Mouse (Mus musculus) CH12.LX (cell line): ENCODE results near the gene Bcl2l15. TPM values are rescaled to one million over a fixed set of nuclear protein-coding genes. Genes with fewer than 3 reads are reported as not detected.
A peak's percentile ranks its signal among the peaks of the same experiment; 100 is the strongest.

Source experiments
- DNase-seq: peaks from one replicate; pipeline ENCODE4 v3.0.0-alpha.2; 2013; ENCODE audit errors: extremely low read depth
- H3K27ac ChIP-seq: 2 replicates; pipeline ENCODE4 v1.5.1; 2012; ENCODE audit warnings: low read depth, mild to moderate bottlenecking, control low read depth, moderate library complexity; ENCODE audit not compliant: insufficient read depth
- H3K27me3 ChIP-seq: replicated peaks from 2 replicates; pipeline ENCODE3; 2012; ENCODE audit warnings: inconsistent platforms
- H3K36me3 ChIP-seq, 2 experiments: replicated peaks in 1 of 2; 2 replicates each; pipeline versions ENCODE3 to v1.6.1; 2012; ENCODE audit warnings: inconsistent platforms in 1 of 2, low read length in 1 of 2, mild to moderate bottlenecking in 1 of 2, mixed read lengths in 1 of 2, moderate library complexity in 1 of 2; ENCODE audit not compliant: control insufficient read depth in 1 of 2, insufficient read depth in 1 of 2
- H3K4me1 ChIP-seq, 2 experiments: 2 replicates each; pipeline ENCODE4 v1.6.1; 2012; ENCODE audit warnings: inconsistent platforms in 1 of 2, moderate library complexity in 1 of 2; ENCODE audit not compliant: insufficient read depth in 2 of 2, control insufficient read depth in 1 of 2
- H3K4me2 ChIP-seq: 2 replicates; pipeline ENCODE4 v1.6.1; 2012; ENCODE audit warnings: low read depth, mild to moderate bottlenecking, control low read depth; ENCODE audit not compliant: poor library complexity, insufficient read depth, severe bottlenecking
- H3K4me3 ChIP-seq, 3 experiments: fragments of 150-350 bp in 1 of 3; sonication (generic) in 1 of 3; replicated peaks in 1 of 3; 2 replicates each; pipeline versions ENCODE3 to v1.5.1; 2011 to 2012; ENCODE audit warnings: low read depth in 2 of 3, low read length in 2 of 3, mild to moderate bottlenecking in 2 of 3, moderate library complexity in 2 of 3, control low read depth in 1 of 3, improper control_type of control experiment in 1 of 3, inconsistent platforms in 1 of 3, mixed read lengths in 1 of 3; ENCODE audit not compliant: poor library complexity in 1 of 3
- H3K79me2 ChIP-seq: replicated peaks from 2 replicates; pipeline ENCODE4 v1.6.1; 2012; ENCODE audit warnings: mild to moderate bottlenecking, moderate library complexity; ENCODE audit not compliant: control insufficient read depth, poor library complexity, insufficient read depth, severe bottlenecking; ENCODE audit errors: extremely low read depth
- H3K9ac ChIP-seq: 2 replicates; pipeline ENCODE4 v1.6.1; 2012; ENCODE audit warnings: low read depth, mild to moderate bottlenecking, control low read depth, moderate library complexity; ENCODE audit not compliant: insufficient read depth
- H3K9me3 ChIP-seq: replicated peaks from 2 replicates; pipeline ENCODE3; 2012; ENCODE audit warnings: low read length, inconsistent platforms, mixed read lengths
- BHLHE40 ChIP-seq: IDR thresholded peaks from 2 replicates; pipeline ENCODE4 v1.6.1; 2011; ENCODE audit warnings: mild to moderate bottlenecking, low read depth, low read length, improper control_type of control experiment
- CHD1 ChIP-seq: IDR thresholded peaks from 2 replicates; pipeline ENCODE4 v1.6.1; 2012; ENCODE audit warnings: low read depth, low read length, improper control_type of control experiment, inconsistent platforms
- CTCF ChIP-seq, 2 experiments: IDR thresholded peaks in 1 of 2; conservative IDR thresholded peaks in 1 of 2; 2 replicates each; pipeline ENCODE4 v1.5.1; 2011 to 2012; ENCODE audit warnings: low read depth in 2 of 2, low read length in 2 of 2, improper control_type of control experiment in 1 of 2, inconsistent platforms in 1 of 2, mild to moderate bottlenecking in 1 of 2, moderate library complexity in 1 of 2
- E2F4 ChIP-seq: IDR thresholded peaks from 2 replicates; pipeline ENCODE4 v1.6.1; 2011; ENCODE audit warnings: low read depth, low read length, improper control_type of control experiment; ENCODE audit not compliant: insufficient replicate concordance
- ELF1 ChIP-seq: IDR thresholded peaks from 2 replicates; pipeline ENCODE4 v1.6.1; 2014; ENCODE audit warnings: low read depth, mild to moderate bottlenecking, inconsistent platforms, low read length, improper control_type of control experiment
- ETS1 ChIP-seq: conservative IDR thresholded peaks from 2 replicates; pipeline ENCODE4 v1.6.1; 2012; ENCODE audit warnings: low read depth, mild to moderate bottlenecking, inconsistent platforms, low read length, improper control_type of control experiment, moderate library complexity
- GABPA ChIP-seq: IDR thresholded peaks from 2 replicates; pipeline ENCODE4 v1.6.1; 2012; ENCODE audit warnings: low read depth, low read length, improper control_type of control experiment, inconsistent platforms; ENCODE audit not compliant: insufficient replicate concordance
- JUN ChIP-seq: IDR thresholded peaks from 2 replicates; pipeline ENCODE4 v1.6.1; 2011; ENCODE audit warnings: low read depth, mild to moderate bottlenecking, low read length, improper control_type of control experiment, moderate library complexity; ENCODE audit not compliant: insufficient read depth
- JUND ChIP-seq: conservative IDR thresholded peaks from 2 replicates; pipeline ENCODE4 v1.6.1; 2011; ENCODE audit warnings: low read depth, low read length, improper control_type of control experiment
- MAFK ChIP-seq: IDR thresholded peaks from 2 replicates; pipeline ENCODE4 v1.6.1; 2011; ENCODE audit warnings: low read length, improper control_type of control experiment; ENCODE audit not compliant: insufficient replicate concordance
- MAX ChIP-seq: IDR thresholded peaks from 2 replicates; pipeline ENCODE4 v1.6.1; 2011; ENCODE audit warnings: low read length, improper control_type of control experiment
- MAZ ChIP-seq: IDR thresholded peaks from 2 replicates; pipeline ENCODE4 v1.6.1; 2012; ENCODE audit warnings: low read depth, mild to moderate bottlenecking, inconsistent platforms, low read length, improper control_type of control experiment, moderate library complexity
- MEF2A ChIP-seq: IDR thresholded peaks from 2 replicates; pipeline ENCODE4 v1.6.1; 2014; ENCODE audit warnings: low read depth, mild to moderate bottlenecking, inconsistent platforms, low read length, improper control_type of control experiment, borderline replicate concordance
- MXI1 ChIP-seq: IDR thresholded peaks from 2 replicates; pipeline ENCODE4 v1.6.1; 2011; ENCODE audit warnings: mild to moderate bottlenecking, low read depth, low read length, improper control_type of control experiment
- MYC ChIP-seq: IDR thresholded peaks from 2 replicates; pipeline ENCODE4 v1.6.1; 2011; ENCODE audit warnings: low read depth, mild to moderate bottlenecking, improper control_type of control experiment, low read length
- NELFE ChIP-seq: IDR thresholded peaks from 2 replicates; pipeline ENCODE4 v1.6.1; 2011; ENCODE audit warnings: low read depth, low read length, improper control_type of control experiment
- NRF1 ChIP-seq: IDR thresholded peaks from 2 replicates; pipeline ENCODE4 v1.6.1; 2014; ENCODE audit warnings: low read depth, mild to moderate bottlenecking, inconsistent platforms, low read length, improper control_type of control experiment, moderate library complexity
- POLR2A ChIP-seq: IDR thresholded peaks from 2 replicates; pipeline ENCODE4 v1.6.1; 2011; ENCODE audit warnings: low read depth, mild to moderate bottlenecking, improper control_type of control experiment, low read length
- POLR2AphosphoS2 ChIP-seq: IDR thresholded peaks from 2 replicates; pipeline ENCODE4 v1.6.1; 2011; ENCODE audit warnings: low read depth, low read length, improper control_type of control experiment
- RAD21 ChIP-seq: IDR thresholded peaks from 2 replicates; pipeline ENCODE4 v1.6.1; 2011; ENCODE audit warnings: low read depth, mild to moderate bottlenecking, low read length, improper control_type of control experiment, moderate library complexity
- RCOR1 ChIP-seq: conservative IDR thresholded peaks from 2 replicates; pipeline ENCODE4 v1.6.1; 2012; ENCODE audit warnings: low read depth, mild to moderate bottlenecking, inconsistent platforms, low read length, improper control_type of control experiment
- SIN3A ChIP-seq: IDR thresholded peaks from 2 replicates; pipeline ENCODE4 v1.6.1; 2012; ENCODE audit warnings: low read length, improper control_type of control experiment, inconsistent platforms
- SMC3 ChIP-seq: IDR thresholded peaks from 2 replicates; pipeline ENCODE4 v1.6.1; 2011; ENCODE audit warnings: low read depth, low read length, improper control_type of control experiment
- TCF12 ChIP-seq: IDR thresholded peaks from 2 replicates; pipeline ENCODE4 v1.6.1; 2014; ENCODE audit warnings: low read depth, mild to moderate bottlenecking, inconsistent platforms, low read length, improper control_type of control experiment
- UBTF ChIP-seq: IDR thresholded peaks from 2 replicates; pipeline ENCODE4 v1.6.1; 2012; ENCODE audit warnings: low read depth, mild to moderate bottlenecking, inconsistent platforms, low read length, improper control_type of control experiment, moderate library complexity
- USF1 ChIP-seq: IDR thresholded peaks from 2 replicates; pipeline ENCODE4 v1.6.1; 2014; ENCODE audit warnings: low read depth, mild to moderate bottlenecking, inconsistent platforms, low read length, improper control_type of control experiment
- ZKSCAN1 ChIP-seq: IDR thresholded peaks from 2 replicates; pipeline ENCODE4 v1.6.1; 2012; ENCODE audit warnings: low read depth, inconsistent platforms, low read length, improper control_type of control experiment, borderline replicate concordance
- ZMIZ1 ChIP-seq: IDR thresholded peaks from 2 replicates; pipeline ENCODE4 v1.6.1; 2012; ENCODE audit warnings: low read depth, mild to moderate bottlenecking, inconsistent platforms, low read length, improper control_type of control experiment
- ZNF384 ChIP-seq: IDR thresholded peaks from 2 replicates; pipeline ENCODE4 v1.6.1; 2012; ENCODE audit warnings: low read depth, low read length, improper control_type of control experiment, inconsistent platforms
- dilution Hi-C: fragments of 300-500 bp; cut with MboI; formaldehyde crosslinking; loops from 2 replicates; pipeline ENCODE4 v1.14.3; 2020; ENCODE audit warnings: low sequenced_read_pairs; ENCODE audit not compliant: extremely low pct_unique_long_range_greater_than_20kb, extremely low pct_ligation_motif_present
- in situ Hi-C: fragments of 300-500 bp; cut with MboI; formaldehyde crosslinking; loops from 3 replicates; pipeline ENCODE4 v1.14.3; 2019; ENCODE audit warnings: low sequenced_read_pairs, low pct_ligation_motif_present, low pct_unique_long_range_greater_than_20kb, mixed read lengths
- polyA plus RNA-seq: library from polyadenylated mRNA; unstranded; fragments of >175 nt; gene quantifications from 2 replicates; pipeline ENCODE4 v1.2.1, GENCODE M21; 2012; ENCODE audit warnings: low read depth; ENCODE audit not compliant: insufficient read length
- total RNA-seq, 2 experiments: library from RNA; depleted of rRNA; stranded (reverse); fragments of 300-350 nt in 1 of 2; fragments of >200 nt in 1 of 2; gene quantifications; 2 replicates each; pipeline ENCODE4 v1.2.3; 2012 to 2014

Bcl2l15 gene
- total and polyA plus RNA-seq, 3 experiments: 12.2 to 24.9 (median 23.0) TPM

DNA sequence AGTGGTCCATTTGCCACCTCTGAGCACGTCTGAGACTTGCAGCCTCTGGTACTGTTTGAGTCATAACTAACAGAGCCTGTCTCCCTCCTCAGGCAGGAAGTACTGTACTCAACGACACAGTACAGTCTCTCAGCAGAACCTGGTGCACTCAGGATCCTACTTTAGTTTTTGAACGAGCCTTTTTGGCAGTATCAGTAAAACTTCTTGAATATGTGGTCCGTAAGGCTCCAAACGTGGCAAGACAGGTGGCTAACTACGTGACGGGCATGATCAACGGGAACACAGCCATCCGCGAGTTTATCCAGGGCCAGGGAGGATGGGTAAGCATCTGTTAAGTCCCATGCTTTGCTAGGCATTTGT lies 3.5 kb downstream of the Bcl2l15 start (continued):
- no peak for TF ChIP-seq SIN3A

DNA sequence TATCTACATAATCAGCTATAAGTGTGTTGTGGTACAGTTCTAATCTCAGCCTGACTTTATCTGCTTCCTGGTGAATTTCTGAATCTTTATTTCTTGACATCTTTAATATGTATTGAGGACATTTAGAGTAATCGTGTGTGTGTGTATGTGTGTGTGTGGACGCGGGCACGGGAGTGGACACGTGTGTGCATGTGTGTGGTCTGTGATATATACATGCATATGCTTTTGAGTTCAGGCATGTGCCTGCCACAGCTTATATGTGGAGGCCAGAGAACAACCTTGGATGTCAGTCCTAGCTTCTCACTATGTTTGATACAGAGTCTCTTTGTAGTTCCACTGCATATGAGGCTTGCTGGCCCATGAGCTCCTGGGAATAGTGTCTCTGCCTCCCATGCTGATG lies 4.1 kb downstream of the Bcl2l15 start:
- no peak for DNase-seq
- Histone ChIP-seq H3K4me3 (peak overlapping the region; percentile 63 to 87 (median 64)), H3K79me2 (peaks cover 30% of the 10 kb centered on the region), H3K4me1 (peaks cover 3 to 11% of the 10 kb centered on the region in 2 experiments; a peak in 3 of 4 replicates), H3K36me3 (peaks cover 6 to 22% of the 10 kb centered on the region in 2 experiments), H3K27me3 (no peaks in the 10 kb centered on the region), H3K9me3 (peaks cover 16% of the 10 kb centered on the region), H3K4me2 (peak overlapping the region; percentile 66), H3K27ac (no peak overlapping the region), H3K9ac (peak overlapping the region; percentile 85)
- no peak for TF ChIP-seq ETS1
- TF ChIP-seq MYC: peak; percentile 70
- TF ChIP-seq TCF12: no peak
- no peak for TF ChIP-seq UBTF
- no peak for TF ChIP-seq CTCF (conservative IDR thresholded peaks at IDR 0.05 in 1 of 2, IDR thresholded peaks at IDR 0.05 in 1 of 2; ENCODE audit: low read depth in 2 of 2, low read length in 2 of 2)
- TF ChIP-seq RAD21: no peak
- TF ChIP-seq MXI1: peak; percentile 84
- TF ChIP-seq ZKSCAN1: no peak
- TF ChIP-seq NRF1: no peak
- TF ChIP-seq MAX: peak; percentile 51; the same call in 1 of the 2 replicates
- TF ChIP-seq CHD1: no peak
- peak; percentile 28; the same call in 1 of the 2 replicates for TF ChIP-seq SIN3A
- TF ChIP-seq ELF1: no peak
- peak; percentile 94 for TF ChIP-seq BHLHE40
- in situ Hi-C loops: loop anchor here (25.0 kb wide), 1 partner anchor 251 kb away; no protein-coding TSS in a partner anchor
- dilution Hi-C loops: no loop called here

DNA sequence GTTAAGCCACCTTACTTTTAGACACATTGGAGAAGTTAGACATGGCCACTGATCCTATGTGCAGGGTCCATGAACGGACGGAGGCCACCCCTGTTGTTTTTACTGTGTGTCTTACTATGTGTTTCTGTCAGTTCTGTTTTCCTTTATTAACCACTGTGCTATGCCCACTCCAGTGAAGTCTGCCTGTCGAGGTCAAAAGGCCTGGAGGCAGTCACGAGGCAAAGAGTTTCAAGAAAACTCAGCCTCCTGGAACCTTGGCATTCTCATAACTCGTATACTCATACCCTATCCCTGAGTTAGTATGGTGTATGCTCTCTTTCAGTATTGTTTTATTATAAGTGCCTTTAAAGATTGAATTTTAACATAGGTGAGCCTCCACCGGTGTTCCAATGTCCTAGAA lies 7.3 kb downstream of the Bcl2l15 start:
- no peaks in the 10 kb centered on the region for H3K27me3 ChIP-seq
- H3K9ac ChIP-seq: no peak overlapping the region
- H3K4me3 ChIP-seq: no peak overlapping the region
- H3K36me3 ChIP-seq: peaks cover 17 to 42% of the 10 kb centered on the region in 2 experiments
- H3K9me3 ChIP-seq: peaks cover 31% of the 10 kb centered on the region
- H3K79me2 ChIP-seq: peaks cover 30% of the 10 kb centered on the region
- DNase-seq: no peak
- peaks cover 3 to 12% of the 10 kb centered on the region in 2 experiments; a peak in 3 of 4 replicates for H3K4me1 ChIP-seq
- H3K4me2 ChIP-seq: no peak overlapping the region
- dilution Hi-C loops (no loop called here), in situ Hi-C loops (loop anchor here (25.0 kb wide), 1 partner anchor 248 kb away; no protein-coding TSS in a partner anchor)
- no peak for TF ChIP-seq MAZ
- TF ChIP-seq JUND: no peak
- TF ChIP-seq USF1: no peak
- no peak for TF ChIP-seq BHLHE40
- no peak for TF ChIP-seq SIN3A
- no peak for TF ChIP-seq NELFE
- TF ChIP-seq MAFK: no peak
- TF ChIP-seq E2F4: no peak
- no peak for TF ChIP-seq SMC3
- TF ChIP-seq POLR2A: no peak
- TF ChIP-seq JUN: no peak
- TF ChIP-seq MEF2A: no peak
- no peak for TF ChIP-seq RCOR1
- no peak for TF ChIP-seq GABPA
- TF ChIP-seq ZNF384: no peak
- no peak for TF ChIP-seq MYC
- no peak for TF ChIP-seq CTCF (conservative IDR thresholded peaks at IDR 0.05 in 1 of 2, IDR thresholded peaks at IDR 0.05 in 1 of 2; ENCODE audit: low read depth in 2 of 2, low read length in 2 of 2)
- no peak for TF ChIP-seq POLR2AphosphoS2
- no peak for TF ChIP-seq ZMIZ1
- TF ChIP-seq, all 38 proteins: peak for 0
- no peak overlapping the region for H3K27ac ChIP-seq
